Mouse (Mus musculus) bone marrow, adult 2 months (tissue): ENCODE data around the gene Wdr37. TPM values are rescaled to one million over a fixed set of nuclear protein-coding genes. Genes with fewer than 3 reads are reported as not detected.

Experiments
- H3K27ac ChIP-seq: fragments of 200-500 bp; 2 replicates; pipeline ENCODE4 v1.5.1; 2012; ENCODE audit warnings: low read depth, mild to moderate bottlenecking, control low read depth, inconsistent platforms, low read length; ENCODE audit not compliant: control insufficient read depth, poor library complexity, insufficient read depth
- H3K4me1 ChIP-seq: fragments of 200-500 bp; 2 replicates; pipeline ENCODE4 v1.6.1; 2011; ENCODE audit warnings: low read length; ENCODE audit not compliant: control insufficient read depth, insufficient read depth
- H3K4me3 ChIP-seq: fragments of 200-500 bp; replicated peaks from 2 replicates; pipeline ENCODE3; 2011; ENCODE audit warnings: mild to moderate bottlenecking, low read depth, low read length, control low read depth; ENCODE audit not compliant: control insufficient read depth
- CTCF ChIP-seq: fragments of 200-500 bp; IDR thresholded peaks from 2 replicates; pipeline ENCODE4 v1.5.1; 2011; ENCODE audit warnings: low read length, control low read depth; ENCODE audit not compliant: control insufficient read depth, insufficient read depth
- POLR2A ChIP-seq: fragments of 200-500 bp; IDR thresholded peaks from 2 replicates; pipeline ENCODE4 v1.6.1; 2011; ENCODE audit warnings: low read depth, mild to moderate bottlenecking, control low read depth, low read length, borderline replicate concordance; ENCODE audit not compliant: control insufficient read depth
- WGBS: fragments of 180-500 bp; shearing (Covaris S2); methylation state at CpG from one replicate; pipeline ENCODE4 v1.1.7; 2018; 5-methylcytosine and 5-hydroxymethylcytosine counted together
- polyA plus RNA-seq: library from polyadenylated mRNA; stranded (reverse); fragments of >200 nt; gene quantifications from 2 replicates; pipeline ENCODE4 v1.2.4, GENCODE M21; 2011; ENCODE audit warnings: low replicate concordance; ENCODE audit not compliant: missing spikeins, insufficient read depth, insufficient read length

Gene Wdr37
- polyA plus RNA-seq, 1 experiment: 14.8 TPM

GRCm38 (mm10) chr13:8834573-8834972 lies 37.1 kb downstream of the Wdr37 start:
- Histone ChIP-seq H3K4me3 (no peak overlapping the region), H3K27ac (no peak overlapping the region), H3K4me1 (no peaks in the 10 kb centered on the region)
- TF ChIP-seq CTCF: no peak
- TF ChIP-seq POLR2A: no peak
- 92% methylated on average over 5 of the region's 5 CpGs for WGBS

GRCm38 (mm10) chr13:8831546-8832251 lies 40.0 kb downstream of the Wdr37 start:
- H3K27ac ChIP-seq: no peak overlapping the region
- 69% methylated on average over 7 of the region's 7 CpGs for WGBS

GRCm38 (mm10) chr13:8830696-8831095 lies 41.0 kb downstream of the Wdr37 start:
- Histone ChIP-seq H3K27ac (no peak overlapping the region), H3K4me1 (no peaks in the 10 kb centered on the region), H3K4me3 (no peak overlapping the region)
- TF ChIP-seq POLR2A (no peak), CTCF (no peak)

More at GRCm38 (mm10) chr13:8831546-8832251, 40.0 kb downstream of the Wdr37 start:
- no peak overlapping the region for H3K4me3 ChIP-seq
- H3K4me1 ChIP-seq: no peaks in the 10 kb centered on the region
- TF ChIP-seq POLR2A: no peak
- no peak for TF ChIP-seq CTCF

- TF ChIP-seq CTCF (no peak), POLR2A (no peak)
- Histone ChIP-seq H3K27ac (no peak overlapping the region), H3K4me1 (no peaks in the 10 kb centered on the region), H3K4me3 (no peak overlapping the region)
- WGBS: 90% methylated on average over 5 of the region's 5 CpGs
These were observed 41.9 kb downstream of the Wdr37 start for GRCm38 (mm10) chr13:8829784-8830183.

- Histone ChIP-seq H3K4me1 (no peaks in the 10 kb centered on the region), H3K27ac (no peak overlapping the region), H3K4me3 (no peak overlapping the region)
- TF ChIP-seq CTCF: no peak
- TF ChIP-seq POLR2A: no peak
- WGBS: 91% methylated on average over 1 of the region's 1 CpGs
These were observed 42.8 kb downstream of the Wdr37 start for GRCm38 (mm10) chr13:8828946-8829345.

- TF ChIP-seq POLR2A: no peak
- TF ChIP-seq CTCF: no peak
- no peak overlapping the region for H3K4me3 ChIP-seq
- no peaks in the 10 kb centered on the region for H3K4me1 ChIP-seq
- 91% methylated on average over 8 of the region's 8 CpGs for WGBS
- no peak overlapping the region for H3K27ac ChIP-seq
These were observed 48.2 kb downstream of the Wdr37 start for GRCm38 (mm10) chr13:8823546-8823945.

- TF ChIP-seq POLR2A (no peak), CTCF (no peak)
- H3K27ac ChIP-seq: no peak overlapping the region
- 92% methylated on average over 6 of the region's 6 CpGs for WGBS
- no peak overlapping the region for H3K4me3 ChIP-seq
- H3K4me1 ChIP-seq: no peaks in the 10 kb centered on the region
These were observed 48.6 kb downstream of the Wdr37 start for GRCm38 (mm10) chr13:8823120-8823519.

GRCm38 (mm10) chr13:8822201-8822600 lies 49.5 kb downstream of the Wdr37 start:
- Histone ChIP-seq H3K4me3 (no peak overlapping the region), H3K4me1 (no peaks in the 10 kb centered on the region), H3K27ac (no peak overlapping the region)
- TF ChIP-seq POLR2A (no peak), CTCF (no peak)
- 85% methylated on average over 4 of the region's 4 CpGs for WGBS

- H3K27ac ChIP-seq: no peak overlapping the region
- no peak overlapping the region for H3K4me3 ChIP-seq
- no peak for TF ChIP-seq CTCF
- no peak for TF ChIP-seq POLR2A
- WGBS: 92% methylated on average over 2 of the region's 2 CpGs
- no peaks in the 10 kb centered on the region for H3K4me1 ChIP-seq
These were observed 65.8 kb downstream of the Wdr37 start for GRCm38 (mm10) chr13:8805931-8806330.
